Mouse (Mus musculus) bone marrow, adult 2 months (tissue): Measurements from ENCODE around the gene Fbxw8.

Experiments used
- CTCF ChIP-seq: fragments of 200-500 bp; IDR thresholded peaks from 2 replicates; pipeline ENCODE4 v1.5.1; 2011; ENCODE audit warnings: low read length, control low read depth; ENCODE audit not compliant: control insufficient read depth, insufficient read depth
- POLR2A ChIP-seq: fragments of 200-500 bp; IDR thresholded peaks from 2 replicates; pipeline ENCODE4 v1.6.1; 2011; ENCODE audit warnings: low read depth, mild to moderate bottlenecking, control low read depth, low read length, borderline replicate concordance; ENCODE audit not compliant: control insufficient read depth

DNA sequence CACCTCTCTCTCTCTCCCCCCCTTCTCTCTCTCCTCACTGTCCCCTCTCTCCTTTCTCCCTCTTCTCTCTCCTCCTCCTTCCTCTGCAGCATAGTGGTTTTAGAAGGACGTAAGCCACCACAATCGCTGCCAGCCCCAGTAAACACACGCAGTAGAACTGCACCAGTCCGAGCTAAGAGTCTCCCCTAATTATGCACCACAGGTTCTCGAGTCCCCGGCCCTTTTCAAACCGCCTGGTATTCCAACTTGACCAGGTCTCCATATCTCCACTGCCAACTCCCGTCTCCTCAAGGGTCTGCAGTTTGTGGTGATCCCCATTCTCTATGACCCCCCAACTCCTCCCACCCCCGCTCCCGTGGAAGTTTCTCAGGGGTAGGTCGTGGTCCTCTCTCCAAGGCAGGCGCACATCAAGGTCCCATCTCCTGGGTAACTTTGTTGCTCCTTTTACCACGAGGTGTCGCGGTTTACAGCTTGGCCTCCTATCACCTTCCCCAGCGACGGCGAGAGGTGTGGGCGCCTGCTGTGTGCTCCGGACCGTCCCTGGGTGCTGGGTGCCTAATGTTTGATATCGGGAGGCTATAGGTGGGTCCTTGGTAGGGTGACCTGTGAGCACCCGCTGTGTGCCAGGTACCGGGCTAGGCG lies 15.7 kb upstream of the Fbxw8 start:
- TF ChIP-seq POLR2A (no peak), CTCF (no peak)
